Mouse (Mus musculus): ENCODE data around the gene Nfya. TPM values are rescaled to one million over a fixed set of nuclear protein-coding genes. Genes with fewer than 3 reads are reported as not detected.

Nfya gene
- 9.1 and 9.5 TPM in 2 replicates for polyA plus RNA-seq (2015; fragmentation: Nextera tagmentation; extraction: Ambion mirVana)

DNA sequence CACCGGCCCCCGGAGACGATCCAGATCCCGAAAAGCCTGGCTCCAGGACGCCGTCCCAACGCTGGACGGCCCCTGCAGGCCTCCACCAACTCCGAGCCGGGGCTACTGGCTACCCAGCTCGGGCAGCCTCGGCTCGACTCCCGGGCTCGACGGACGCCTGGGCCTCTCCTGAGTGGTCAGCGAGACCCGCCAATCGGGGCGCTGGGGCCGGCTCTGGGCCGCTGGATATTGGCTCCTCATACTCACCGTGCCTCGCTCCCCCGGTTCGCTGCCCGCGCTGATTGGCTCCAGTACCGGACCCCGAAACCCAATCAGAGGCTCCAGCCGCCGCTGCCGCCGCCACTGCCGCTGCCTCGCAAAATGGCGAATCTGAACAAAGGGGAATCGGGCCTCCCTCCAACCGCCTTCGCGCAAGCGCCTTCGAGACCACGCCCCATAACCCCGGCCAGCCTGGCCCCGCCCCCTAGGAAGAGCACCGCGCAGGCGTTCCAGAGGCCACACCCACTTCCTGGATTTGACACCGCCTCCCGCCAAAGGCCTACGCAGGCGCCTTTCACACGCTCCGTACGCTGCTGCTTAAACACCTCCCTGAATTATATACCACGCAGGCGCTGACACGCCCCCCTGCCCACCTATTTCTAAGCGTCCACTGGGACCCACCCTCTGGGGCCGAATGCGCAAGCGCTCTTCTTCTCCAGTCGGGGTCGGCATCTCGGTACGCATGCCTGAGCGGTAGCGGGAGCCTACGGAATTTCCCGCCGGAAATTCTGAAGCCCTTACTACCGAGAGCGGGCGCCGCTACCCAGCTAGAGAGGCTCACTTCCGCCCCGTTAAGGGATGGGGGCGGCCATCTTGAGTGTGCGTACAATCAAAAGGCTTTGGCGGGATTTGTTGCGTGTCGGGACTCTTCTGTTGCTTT is at the start of gene Nfya, which contains the start of gene Oard1:
Nfya (minus strand) TSS at position 527 of the 919 bp plus-strand sequence.
Oard1 (plus strand) TSS at position 635 of the 919 bp plus-strand sequence.
- peaks cover 32% of the 10 kb centered on the region for H3K4me1 ChIP-seq
- under 1% methylated on average over 83 of the region's 84 CpGs for WGBS
- H3K36me3 ChIP-seq = peaks cover 5% of the 10 kb centered on the region; the same call in 1 of the 2 replicates
- peak within 1 kb of the TSS; percentile 99 for H3K9ac ChIP-seq (replicated peaks)
- peak; percentile 96 for ATAC-seq (ENCODE audit: low FRiP score)
- H3K4me3 ChIP-seq (replicated peaks) = peak within 1 kb of the TSS; percentile 90
- no peaks in the 10 kb centered on the region for H3K9me3 ChIP-seq (replicated peaks)
- peak within 1 kb of the TSS; percentile 99 for H3K27ac ChIP-seq (replicated peaks)
- H3K27me3 ChIP-seq (replicated peaks) = no peaks in the 10 kb centered on the region
- H3K4me2 ChIP-seq = peak within 1 kb of the TSS; percentile 85

DNA sequence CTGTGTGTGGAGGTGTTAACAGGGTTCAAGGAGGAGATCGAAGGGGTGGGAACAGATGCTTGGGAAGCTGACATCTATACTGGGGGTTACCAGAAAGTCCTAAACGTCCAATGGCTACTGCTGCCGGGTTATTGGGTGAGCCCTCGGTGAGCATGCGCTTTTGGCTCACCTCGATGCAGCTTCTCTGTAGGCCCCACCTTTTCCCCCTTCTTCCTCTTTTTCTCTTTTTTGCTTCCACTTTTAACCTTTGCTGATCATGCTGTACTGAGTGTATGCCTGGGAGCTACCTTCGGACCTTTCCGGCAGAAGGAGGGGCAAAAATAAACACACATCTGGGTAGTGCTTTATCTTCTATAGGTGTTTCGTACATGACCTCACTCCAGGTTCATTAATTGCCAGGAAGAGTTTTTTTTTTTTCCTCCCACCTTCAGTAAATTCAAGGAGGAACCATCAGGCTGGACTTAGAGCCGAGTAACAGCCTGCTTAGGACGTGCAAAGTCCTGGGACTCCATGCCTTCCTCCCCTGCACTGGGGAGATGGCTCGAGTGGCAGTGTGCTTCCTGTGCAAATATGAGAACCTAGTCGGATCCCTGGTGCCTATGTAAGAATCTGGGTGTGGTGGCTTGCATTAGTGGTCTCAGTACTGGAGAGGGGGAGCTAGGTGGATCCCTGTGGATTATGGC is 48.4 kb upstream of the Nfya start:
- H3K9me3 ChIP-seq (replicated peaks) = no peaks in the 10 kb centered on the region
- H3K27me3 ChIP-seq (replicated peaks) = no peaks in the 10 kb centered on the region
- no peaks in the 10 kb centered on the region for H3K4me1 ChIP-seq
- ATAC-seq (ENCODE audit: low FRiP score) = no peak
- no peak overlapping the region for H3K4me3 ChIP-seq (replicated peaks)
- H3K36me3 ChIP-seq = no peaks in the 10 kb centered on the region
- 88% methylated on average over 13 of the region's 13 CpGs for WGBS
- no peak overlapping the region for H3K27ac ChIP-seq (replicated peaks)
- H3K9ac ChIP-seq (replicated peaks) = no peak overlapping the region
- H3K4me2 ChIP-seq = no peak overlapping the region

DNA sequence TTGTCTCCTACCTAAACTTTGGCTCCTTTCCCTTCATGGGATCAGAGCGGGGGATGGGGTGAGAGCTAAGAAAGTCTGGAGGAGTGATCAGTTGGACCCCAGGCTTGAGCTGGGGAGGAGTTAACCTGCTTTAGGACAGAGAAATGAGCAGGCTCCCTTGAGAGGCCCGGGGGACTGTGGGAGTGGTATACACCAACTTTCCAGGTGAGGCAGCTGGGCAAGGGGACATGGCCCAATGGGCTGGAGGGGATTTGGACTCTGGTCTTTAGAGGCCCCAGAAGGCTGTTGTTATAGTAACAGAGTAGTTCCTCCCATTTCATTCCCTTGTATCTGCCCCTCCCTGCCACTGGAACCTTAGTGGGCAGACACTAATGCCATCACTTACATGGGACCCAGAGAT is 46.2 kb upstream of the Nfya start:
- Histone ChIP-seq H3K27me3 (replicated peaks) (no peaks in the 10 kb centered on the region), H3K27ac (replicated peaks) (no peak overlapping the region), H3K36me3 (no peaks in the 10 kb centered on the region), H3K4me2 (no peak overlapping the region), H3K9me3 (replicated peaks) (no peaks in the 10 kb centered on the region), H3K9ac (replicated peaks) (no peak overlapping the region), H3K4me3 (replicated peaks) (no peak overlapping the region), H3K4me1 (no peaks in the 10 kb centered on the region)
- 90% methylated on average over 2 of the region's 2 CpGs for WGBS
- no peak for ATAC-seq (ENCODE audit: low FRiP score)

DNA sequence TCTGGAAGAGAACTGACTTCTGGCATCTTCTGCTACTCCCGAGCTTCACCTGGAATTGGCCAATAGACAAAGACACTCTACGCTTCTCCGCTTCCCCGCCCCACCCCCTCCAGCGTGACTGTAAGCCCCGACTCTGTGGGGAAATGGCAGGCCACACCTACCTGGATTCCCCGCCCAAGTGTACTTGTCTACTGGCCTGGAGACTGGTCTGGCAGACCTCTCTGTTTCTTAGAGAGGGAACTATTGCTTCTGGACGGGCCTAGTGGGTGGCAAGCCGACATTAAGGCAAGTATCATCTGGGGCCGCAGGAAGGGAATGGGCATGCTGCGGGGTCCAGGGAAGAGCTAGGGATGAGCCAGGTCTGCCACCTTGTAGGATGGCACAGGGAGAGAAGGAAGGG is 45.0 kb upstream of the Nfya start, which contains the start of gene Unc5cl:
Unc5cl (plus strand) TSS at position 214 of the 400 bp plus-strand sequence.
- Histone ChIP-seq H3K9ac (replicated peaks) (no peak within 1 kb of the TSS), H3K27me3 (replicated peaks) (no peaks in the 10 kb centered on the region), H3K36me3 (no peaks in the 10 kb centered on the region), H3K4me3 (replicated peaks) (no peak within 1 kb of the TSS), H3K27ac (replicated peaks) (no peak within 1 kb of the TSS), H3K4me2 (no peak within 1 kb of the TSS), H3K9me3 (replicated peaks) (no peaks in the 10 kb centered on the region), H3K4me1 (no peaks in the 10 kb centered on the region)
- WGBS = 66% methylated on average over 11 of the region's 11 CpGs
- no peak for ATAC-seq (ENCODE audit: low FRiP score)

DNA sequence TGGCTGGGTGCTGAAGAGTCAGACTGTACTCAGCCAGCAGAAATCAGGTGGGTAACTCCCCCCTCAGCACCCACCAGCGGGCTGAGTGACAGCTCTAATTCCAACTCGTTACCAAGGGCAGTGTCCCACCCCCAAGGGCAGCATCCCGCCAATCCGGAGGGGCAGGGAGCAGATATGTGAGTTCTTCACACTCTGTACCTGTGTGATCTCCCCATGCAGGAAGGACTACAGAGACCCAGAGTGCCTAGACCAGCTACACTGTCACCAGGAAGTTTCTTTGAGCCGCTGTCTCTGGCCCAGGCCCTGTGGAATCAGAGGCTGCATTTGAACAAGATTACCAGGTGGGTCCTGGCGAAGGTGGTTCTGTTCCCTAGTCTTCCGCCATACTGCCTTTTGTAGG is 44.5 kb upstream of the Nfya start:
- no peaks in the 10 kb centered on the region for H3K4me1 ChIP-seq
- no peak for ATAC-seq (ENCODE audit: low FRiP score)
- no peak overlapping the region for H3K9ac ChIP-seq (replicated peaks)
- no peaks in the 10 kb centered on the region for H3K36me3 ChIP-seq
- no peaks in the 10 kb centered on the region for H3K27me3 ChIP-seq (replicated peaks)
- H3K9me3 ChIP-seq (replicated peaks) = no peaks in the 10 kb centered on the region
- H3K4me3 ChIP-seq (replicated peaks) = no peak overlapping the region
- WGBS = 70% methylated on average over 7 of the region's 7 CpGs
- H3K27ac ChIP-seq (replicated peaks) = no peak overlapping the region
- H3K4me2 ChIP-seq = no peak overlapping the region

DNA sequence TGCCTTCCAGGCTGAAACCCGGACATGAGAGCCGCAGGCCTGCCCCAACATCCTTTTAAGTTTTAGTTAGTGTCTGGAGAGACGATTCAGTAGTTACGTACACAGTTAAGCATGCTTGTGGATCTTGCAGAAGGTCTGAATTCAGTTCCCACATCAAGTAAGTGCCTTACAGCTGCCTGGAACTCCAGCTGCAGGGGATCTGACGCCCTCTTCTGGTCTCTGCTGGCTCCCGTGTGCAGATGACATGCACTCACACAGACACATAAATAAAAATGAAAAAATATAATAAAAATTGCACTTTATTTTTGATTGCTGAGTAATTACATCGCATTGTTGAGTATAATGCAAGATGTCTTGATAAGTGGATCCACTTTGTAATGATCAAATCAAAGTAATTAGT is 43.8 kb upstream of the Nfya start:
- Histone ChIP-seq H3K4me1 (no peaks in the 10 kb centered on the region), H3K4me3 (replicated peaks) (no peak overlapping the region), H3K27me3 (replicated peaks) (0 out of 2 replicates have a peak, but pooled peaks cover 3% of the 10 kb centered on the region), H3K4me2 (no peak overlapping the region), H3K9me3 (replicated peaks) (no peaks in the 10 kb centered on the region), H3K36me3 (no peaks in the 10 kb centered on the region), H3K27ac (replicated peaks) (no peak overlapping the region), H3K9ac (replicated peaks) (no peak overlapping the region)
- no peak for ATAC-seq (ENCODE audit: low FRiP score)
- WGBS = 80% methylated on average over 7 of the region's 7 CpGs

DNA sequence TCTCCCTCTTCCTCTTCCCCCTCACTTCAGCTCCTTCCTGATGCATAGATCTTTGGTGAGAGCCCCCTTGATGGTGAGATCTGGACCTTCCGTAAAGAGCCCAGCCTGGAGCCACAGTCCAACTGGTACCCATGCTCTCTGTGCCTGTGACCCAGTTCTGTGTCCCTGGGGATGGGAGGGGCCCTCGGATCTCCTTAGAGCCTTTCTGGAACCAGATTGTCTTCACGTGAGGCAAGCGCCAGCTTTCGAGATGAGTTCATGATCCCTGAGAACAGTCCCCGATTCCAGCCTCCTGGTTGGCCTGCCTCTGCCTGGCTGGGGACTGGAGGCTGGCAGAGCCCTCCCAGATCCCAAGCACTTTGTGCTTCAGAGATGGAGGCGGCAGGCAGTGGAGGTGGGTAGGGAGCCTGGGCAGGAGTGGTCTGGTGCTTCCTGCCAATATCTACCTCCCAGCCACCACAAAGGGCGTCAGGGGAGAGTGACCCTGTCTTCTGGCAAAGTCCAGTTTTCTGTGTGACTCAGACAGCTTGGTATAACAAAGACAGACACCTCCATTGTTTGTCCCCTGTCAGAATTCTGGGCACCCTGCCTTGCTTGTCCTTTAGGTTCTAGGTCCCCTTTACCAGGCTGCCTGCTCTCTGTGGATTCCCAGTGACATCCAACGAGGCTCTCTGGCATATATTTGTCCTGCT is 42.2 kb upstream of the Nfya start:
- H3K4me3 ChIP-seq (replicated peaks) = no peak overlapping the region
- no peak for ATAC-seq (ENCODE audit: low FRiP score)
- H3K4me1 ChIP-seq = no peaks in the 10 kb centered on the region
- no peak overlapping the region for H3K27ac ChIP-seq (replicated peaks)
- no peaks in the 10 kb centered on the region for H3K36me3 ChIP-seq
- WGBS = 76% methylated on average over 9 of the region's 9 CpGs
- 0 out of 2 replicates have a peak, but pooled peaks cover 3% of the 10 kb centered on the region for H3K27me3 ChIP-seq (replicated peaks)
- H3K9me3 ChIP-seq (replicated peaks) = no peaks in the 10 kb centered on the region
- no peak overlapping the region for H3K9ac ChIP-seq (replicated peaks)
- H3K4me2 ChIP-seq = no peak overlapping the region

DNA sequence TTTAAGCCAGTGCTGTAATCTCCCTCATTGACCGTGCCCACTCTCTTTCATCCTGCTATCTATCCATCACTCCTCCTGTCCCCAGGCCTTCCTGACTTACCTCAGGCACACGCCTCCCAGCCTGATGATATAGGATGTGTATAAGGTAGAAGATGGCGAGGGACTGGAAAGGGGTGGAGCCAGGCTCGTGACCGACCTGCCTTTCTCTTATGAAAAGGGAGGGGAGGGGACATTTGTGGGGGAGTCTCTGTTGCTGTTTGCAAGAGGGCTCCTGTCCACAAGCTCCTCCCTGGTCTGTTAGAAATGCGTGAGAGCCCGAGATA is 41.6 kb upstream of the Nfya start, which contains the start of gene Tspo2:
Tspo2 (minus strand) TSS at position 170 of the 323 bp plus-strand sequence.
- Histone ChIP-seq H3K9ac (replicated peaks) (no peak within 1 kb of the TSS), H3K27me3 (replicated peaks) (0 out of 2 replicates have a peak, but pooled peaks cover 3% of the 10 kb centered on the region), H3K9me3 (replicated peaks) (no peaks in the 10 kb centered on the region), H3K4me1 (no peaks in the 10 kb centered on the region), H3K4me3 (replicated peaks) (no peak within 1 kb of the TSS), H3K27ac (replicated peaks) (no peak within 1 kb of the TSS), H3K4me2 (no peak within 1 kb of the TSS), H3K36me3 (no peaks in the 10 kb centered on the region)
- 63% methylated on average over 7 of the region's 7 CpGs for WGBS
- no peak for ATAC-seq (ENCODE audit: low FRiP score)

DNA sequence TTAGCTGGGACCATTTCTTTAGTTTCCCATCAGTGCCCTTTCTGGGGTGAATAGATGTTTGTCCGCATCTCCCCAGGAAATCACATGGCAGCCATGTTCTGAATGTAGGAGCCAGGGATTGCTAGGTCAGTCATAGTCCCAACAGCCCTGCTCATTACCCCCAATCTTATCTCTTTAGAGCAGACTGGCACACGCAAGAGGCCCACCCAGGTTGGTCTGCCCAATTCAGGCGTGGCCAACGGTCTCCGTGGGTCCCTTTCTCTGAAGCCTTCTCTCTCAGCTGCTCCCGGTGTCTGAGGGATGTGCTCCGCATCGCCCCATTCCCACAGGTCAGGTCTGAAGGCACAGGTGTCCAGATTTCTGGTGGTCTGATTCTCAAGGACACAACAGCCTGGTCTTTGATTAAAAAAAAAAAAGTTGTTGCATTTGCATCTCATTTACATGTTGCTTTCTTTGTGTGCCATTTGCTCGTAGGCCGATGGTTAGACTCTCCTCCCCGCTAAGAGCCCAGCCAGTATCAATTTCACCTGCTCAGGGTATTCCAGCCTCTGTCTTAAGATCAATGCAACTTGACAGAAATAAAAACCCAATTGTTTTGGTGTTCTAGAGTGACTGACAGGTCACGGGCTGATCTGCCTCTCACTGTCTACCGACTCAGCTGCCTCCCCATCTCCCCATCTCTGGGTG is 41.1 kb upstream of the Nfya start:
- Histone ChIP-seq H3K4me3 (replicated peaks) (no peak overlapping the region), H3K4me2 (no peak overlapping the region), H3K4me1 (no peaks in the 10 kb centered on the region), H3K36me3 (no peaks in the 10 kb centered on the region), H3K27me3 (replicated peaks) (0 out of 2 replicates have a peak, but pooled peaks cover 3% of the 10 kb centered on the region), H3K9ac (replicated peaks) (no peak overlapping the region), H3K27ac (replicated peaks) (no peak overlapping the region), H3K9me3 (replicated peaks) (no peaks in the 10 kb centered on the region)
- ATAC-seq (ENCODE audit: low FRiP score) = no peak
- 78% methylated on average over 13 of the region's 13 CpGs for WGBS

DNA sequence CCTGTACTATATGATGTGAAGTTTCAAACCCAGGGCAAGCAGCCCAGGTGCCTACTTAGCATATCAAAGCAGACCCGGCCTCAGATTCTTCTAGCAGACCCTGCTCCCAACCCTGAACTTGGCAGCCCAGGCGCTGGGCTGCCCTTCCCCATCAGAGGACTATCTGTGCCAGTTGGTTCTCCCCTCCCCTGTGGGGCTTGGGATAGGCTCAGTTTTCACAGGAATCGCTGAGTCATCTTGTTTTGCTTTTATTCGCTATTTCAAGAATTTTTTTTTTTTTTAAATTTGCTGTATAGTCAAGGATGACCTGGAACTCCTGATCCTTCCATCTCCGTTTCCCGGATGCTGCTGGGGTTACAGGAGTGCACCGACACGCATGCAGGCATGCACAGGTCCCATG is 38.0 kb upstream of the Nfya start:
- ATAC-seq (ENCODE audit: low FRiP score) = no peak
- 77% methylated on average over 8 of the region's 8 CpGs for WGBS
- Histone ChIP-seq H3K36me3 (no peaks in the 10 kb centered on the region), H3K9me3 (replicated peaks) (no peaks in the 10 kb centered on the region), H3K9ac (replicated peaks) (no peak overlapping the region), H3K4me1 (no peaks in the 10 kb centered on the region), H3K4me2 (no peak overlapping the region), H3K4me3 (replicated peaks) (no peak overlapping the region), H3K27me3 (replicated peaks) (0 out of 2 replicates have a peak, but pooled peaks cover 3% of the 10 kb centered on the region), H3K27ac (replicated peaks) (no peak overlapping the region)

DNA sequence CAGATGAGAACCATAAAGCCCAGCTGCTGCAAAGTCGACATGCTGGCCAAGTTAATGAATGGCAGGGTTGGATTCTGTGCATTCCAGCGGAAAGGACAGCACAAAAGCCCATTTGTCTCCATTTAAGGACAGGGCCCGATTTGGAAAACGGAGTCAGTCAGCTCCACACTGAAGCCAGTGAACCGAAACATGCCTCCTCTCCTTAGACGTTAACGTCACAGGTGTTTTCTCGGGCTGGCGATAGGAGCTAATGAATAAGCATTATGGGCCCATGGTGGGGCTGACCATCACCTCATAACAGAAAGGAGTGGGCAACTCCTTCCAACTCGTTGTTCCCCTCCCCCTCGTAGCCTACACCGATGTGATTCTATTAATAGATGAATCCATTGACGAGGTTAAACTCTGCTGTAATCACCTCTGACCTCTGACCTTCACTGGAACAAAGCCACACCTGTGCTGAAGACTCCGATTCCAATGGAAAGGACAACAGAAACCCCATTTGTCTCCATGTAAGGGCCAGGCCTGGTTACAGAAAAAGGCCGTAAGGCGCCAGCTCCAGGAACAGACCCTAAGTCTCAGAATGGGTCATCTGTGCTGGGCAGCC is 33.9 kb upstream of the Nfya start:
- Histone ChIP-seq H3K9ac (replicated peaks) (no peak overlapping the region), H3K36me3 (no peaks in the 10 kb centered on the region), H3K27ac (replicated peaks) (no peak overlapping the region), H3K27me3 (replicated peaks) (no peaks in the 10 kb centered on the region), H3K4me3 (replicated peaks) (no peak overlapping the region), H3K9me3 (replicated peaks) (no peaks in the 10 kb centered on the region), H3K4me1 (no peaks in the 10 kb centered on the region), H3K4me2 (no peak overlapping the region)
- no peak for ATAC-seq (ENCODE audit: low FRiP score)
- 55% methylated on average over 16 of the region's 16 CpGs for WGBS
